In genomic region chr8:125729746-125730145, GRCm38 (mm10) we compare ENCODE assay signal across 8 mouse cellular contexts. TPM values are rescaled to one million over a fixed set of nuclear protein-coding genes. Genes with fewer than 3 reads are reported as not detected.
DNase-seq lines count a peak whose midpoint lies in the region; ATAC-seq and TF ChIP-seq lines count a peak whose summit lies in the region.

Gene Ntpcr, plus strand, starts transcription at chr8:125729963.

- no peak within 1 kb of the TSS for H3K27ac ChIP-seq in spleen, adult 2 months (ENCODE audit: insufficient read depth, low read length)
- H3K27ac ChIP-seq in forebrain, embryonic 10.5 days: no peak within 1 kb of the TSS
- no peak within 1 kb of the TSS for H3K27ac ChIP-seq in limb, embryonic 13.5 days
- no peak within 1 kb of the TSS for H3K27ac ChIP-seq in small intestine, adult 2 months (ENCODE audit: insufficient read depth, low read depth, low read length)

- no peaks in the 10 kb centered on the region for H3K27me3 ChIP-seq in spleen, adult 2 months (ENCODE audit: control insufficient read depth, insufficient read depth, low read length)
- H3K27me3 ChIP-seq in forebrain, embryonic 10.5 days (ENCODE audit: poor library complexity, severe bottlenecking): no peaks in the 10 kb centered on the region
- H3K27me3 ChIP-seq in limb, embryonic 13.5 days: no peaks in the 10 kb centered on the region
- H3K27me3 ChIP-seq in small intestine, adult 2 months (ENCODE audit: control insufficient read depth, insufficient read depth, low read length): no peaks in the 10 kb centered on the region

- H3K36me3 ChIP-seq in spleen, adult 2 months (ENCODE audit: control insufficient read depth, insufficient read depth, low read length): no peaks in the 10 kb centered on the region
- H3K36me3 ChIP-seq in forebrain, embryonic 10.5 days (replicated peaks): no peaks in the 10 kb centered on the region
- H3K36me3 ChIP-seq in limb, embryonic 13.5 days: no peaks in the 10 kb centered on the region
- no peaks in the 10 kb centered on the region for H3K36me3 ChIP-seq in small intestine, adult 2 months (ENCODE audit: control insufficient read depth, insufficient read depth, low read length)

- no peak for TF ChIP-seq CTCF in spleen, adult 2 months (IDR thresholded peaks at IDR 0.05; ENCODE audit: extremely low read depth, insufficient read depth, insufficient read length, insufficient replicate concordance)
- TF ChIP-seq CTCF in small intestine, adult 2 months (IDR thresholded peaks at IDR 0.05; ENCODE audit: extremely low read depth, insufficient read length, insufficient replicate concordance, low read depth, low read length): no peak

- no peak for TF ChIP-seq POLR2A in spleen, adult 2 months (IDR thresholded peaks at IDR 0.05; ENCODE audit: low read depth, low read length)
- no peak for TF ChIP-seq POLR2A in small intestine, adult 2 months (IDR thresholded peaks at IDR 0.05; ENCODE audit: low read depth, low read length)

- intact Hi-C loops in heart, postnatal 36 days (cut with DNase I): loop anchor here (5.0 to 10.0 kb wide), 4 partner anchors 57 to 547 kb away; no protein-coding TSS in a partner anchor

- H3K4me1 ChIP-seq in spleen, adult 2 months (ENCODE audit: control insufficient read depth, insufficient read depth, insufficient read length): peaks cover 15% of the 10 kb centered on the region
- peaks cover 21% of the 10 kb centered on the region for H3K4me1 ChIP-seq in forebrain, embryonic 10.5 days
- H3K4me1 ChIP-seq in limb, embryonic 13.5 days: peaks cover 36% of the 10 kb centered on the region
- peaks cover 4% of the 10 kb centered on the region; the same call in 1 of the 2 replicates for H3K4me1 ChIP-seq in small intestine, adult 2 months (ENCODE audit: control insufficient read depth, insufficient read depth, insufficient read length, low read length)

- no peak within 1 kb of the TSS for H3K4me2 ChIP-seq in limb, embryonic 13.5 days (replicated peaks)

- no peak within 1 kb of the TSS for H3K4me3 ChIP-seq in spleen, adult 2 months (ENCODE audit: extremely low read depth, insufficient read depth, insufficient read length)
- H3K4me3 ChIP-seq in forebrain, embryonic 10.5 days: no peak within 1 kb of the TSS
- no peak within 1 kb of the TSS for H3K4me3 ChIP-seq in limb, embryonic 13.5 days
- peak within 1 kb of the TSS; percentile 42; the same call in 1 of the 2 replicates for H3K4me3 ChIP-seq in small intestine, adult 2 months (ENCODE audit: low read depth, low read length)

- no peak for DNase-seq in spleen, adult 2 months (ENCODE audit: low read depth in 1 of 2, low spot score in 2 of 2)
- no peak for DNase-seq in spleen, postnatal 36 days (ENCODE audit: low spot score in 2 of 2)
- DNase-seq in forebrain, embryonic 10.5 days (ENCODE audit: extremely low spot score, low spot score): no peak
- DNase-seq in heart, postnatal 36 days: no peak
- no peak for DNase-seq in frontal cortex, postnatal 14 days (ENCODE audit: low spot score in 2 of 2)
- DNase-seq in embryo, embryonic 10 days (ENCODE audit: low spot score): no peak

- no peaks in the 10 kb centered on the region for H3K9me3 ChIP-seq in forebrain, embryonic 10.5 days
- H3K9me3 ChIP-seq in limb, embryonic 13.5 days: no peaks in the 10 kb centered on the region

- 62% methylated on average over 7 of the region's 7 CpGs for WGBS in spleen, adult 2 months
- WGBS in forebrain, embryonic 10.5 days: 82% methylated on average over 7 of the region's 7 CpGs
- 76% methylated on average over 7 of the region's 7 CpGs for WGBS in limb, embryonic 13.5 days
- 78% methylated on average over 7 of the region's 7 CpGs for WGBS in small intestine, adult 2 months

- H3K9ac ChIP-seq in limb, embryonic 13.5 days: no peak within 1 kb of the TSS

- ATAC-seq in limb, embryonic 13.5 days (ENCODE audit: low FRiP score, low read depth): no peak

RNA-seq across cellular contexts. Expression of gene Ntpcr, which starts in this region (rescaled TPM):
- polyA plus RNA-seq in spleen, adult 2 months (2012; rRNA removed): 11.8 and 12.5 TPM in 2 replicates
- 17.2 and 17.8 TPM in 2 replicates for polyA plus RNA-seq in forebrain, embryonic 10.5 days (2016; fragmentation: Nextera tagmentation; extraction: Ambion mirVana)
- total RNA-seq in heart, postnatal 36 days (2021): 10 to 100 TPM; 16.8 to 19.3 TPM
- polyA plus RNA-seq in limb, embryonic 13.5 days (2015; fragmentation: Nextera tagmentation; extraction: Ambion mirVana): 29.8 and 32.6 TPM in 2 replicates
- 11.7 and 18.9 TPM in 2 replicates for polyA plus RNA-seq in small intestine, adult 2 months (2012; rRNA removed)
